Mouse (Mus musculus) c-Kit-positive CD71-positive TER-119-positive erythroid progenitor cells, embryonic 14.5 days (primary cell): ENCODE data around the gene Dab2ip.

Experiments
- DNase-seq: peaks from one replicate; pipeline ENCODE4 v3.0.0-alpha.2; 2013; ENCODE audit warnings: low spot score

Gene Dab2ip

DNA sequence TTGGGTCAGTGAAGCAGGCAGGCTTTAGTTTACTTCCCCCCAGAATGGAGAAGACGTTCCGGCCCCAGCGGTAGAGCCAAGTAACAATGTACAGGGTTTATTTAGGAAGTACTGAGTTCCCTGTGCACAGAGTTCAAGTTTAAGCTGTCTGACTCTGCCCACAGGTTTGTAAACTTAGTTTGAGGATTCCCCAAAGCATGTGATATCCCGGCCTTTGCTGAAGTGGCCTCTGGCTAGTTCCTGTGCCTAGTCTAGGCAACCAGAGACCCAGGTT, 65.0 kb downstream of the Dab2ip start:
- no peak for DNase-seq

DNA sequence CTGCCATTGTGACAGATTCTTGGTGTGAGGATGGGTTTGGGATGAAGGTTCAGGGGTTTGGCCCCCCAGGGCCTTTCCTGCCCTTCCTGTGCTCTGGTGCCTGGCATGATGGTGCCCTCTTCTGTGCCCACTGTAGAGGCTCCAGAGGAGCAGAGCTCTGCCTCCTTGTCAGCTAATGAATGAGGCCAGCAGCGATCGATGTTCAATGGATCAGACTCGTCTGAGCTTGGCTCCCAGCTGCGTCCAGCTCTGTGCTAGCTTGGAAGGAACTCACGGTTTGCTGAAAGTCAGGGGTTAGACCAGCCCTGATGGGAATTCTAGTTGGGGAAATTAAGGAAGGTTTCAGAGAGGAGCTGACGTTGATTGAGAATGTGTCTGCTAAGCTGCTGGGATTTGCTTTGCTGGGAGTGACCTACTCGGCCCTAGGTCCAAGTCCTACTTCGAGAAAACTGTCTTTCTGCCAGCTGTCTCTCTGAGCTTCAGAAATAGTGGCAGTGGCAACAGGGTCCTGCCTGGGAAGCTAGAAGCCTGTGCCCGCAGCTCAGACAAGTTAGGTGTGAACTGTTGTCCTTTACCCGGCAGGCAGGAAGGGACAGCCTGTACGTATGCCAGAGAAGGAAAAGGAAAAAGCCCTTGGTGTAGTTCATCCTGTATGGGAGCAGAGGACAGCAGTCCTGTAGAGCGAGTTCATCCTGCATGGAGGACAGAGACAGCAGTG, 65.5 kb downstream of the Dab2ip start:
- DNase-seq = no peak

DNA sequence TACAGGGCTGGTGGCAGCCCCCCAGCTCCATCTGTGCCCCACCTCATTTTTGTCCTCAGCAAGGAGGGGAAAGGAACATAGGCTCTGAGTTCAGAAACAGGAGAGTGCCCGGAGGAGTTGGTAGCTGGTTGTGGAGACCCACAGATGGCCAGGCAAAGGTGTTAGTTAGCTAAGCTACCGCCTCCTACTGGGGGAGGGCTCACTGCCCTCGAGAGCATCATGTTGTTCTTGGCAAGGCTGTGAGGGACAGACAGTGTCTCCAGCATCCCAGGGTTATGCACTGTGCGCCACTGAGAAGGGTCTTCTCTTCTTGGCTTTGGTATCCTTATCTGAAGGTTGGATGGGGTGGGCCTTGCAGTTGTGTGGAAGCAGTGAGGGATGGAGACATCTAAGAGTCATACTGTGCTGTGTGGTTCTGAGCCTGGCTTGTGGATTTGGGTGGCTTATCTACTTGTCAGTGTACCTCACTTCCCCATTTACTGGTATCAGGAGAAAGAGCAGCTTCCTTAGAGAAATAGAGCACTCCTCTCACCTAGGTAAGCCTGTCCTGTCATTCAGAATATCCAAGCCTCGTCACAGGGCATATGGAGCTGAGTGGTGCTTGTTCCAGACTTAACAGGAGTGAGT, 66.4 kb downstream of the Dab2ip start:
- no peak for DNase-seq

DNA sequence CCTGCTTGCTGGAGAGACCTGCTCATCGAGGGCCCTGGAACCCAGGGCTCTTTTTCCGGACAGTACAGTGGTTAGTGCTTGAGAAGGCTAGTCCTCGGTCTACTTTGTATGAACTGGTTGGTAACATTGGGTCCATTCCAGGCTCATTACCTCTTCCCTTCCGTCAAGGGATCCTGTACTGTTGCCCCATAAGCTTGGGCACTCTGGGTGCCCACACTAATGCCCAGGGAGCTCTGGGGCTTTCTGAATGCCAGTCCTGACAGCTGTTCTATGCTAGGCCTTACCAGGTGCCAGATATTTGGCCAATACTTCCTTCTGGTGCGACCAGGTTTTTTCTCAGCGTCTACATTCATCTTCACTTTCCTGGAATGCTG, 66.9 kb downstream of the Dab2ip start:
- no peak for DNase-seq

DNA sequence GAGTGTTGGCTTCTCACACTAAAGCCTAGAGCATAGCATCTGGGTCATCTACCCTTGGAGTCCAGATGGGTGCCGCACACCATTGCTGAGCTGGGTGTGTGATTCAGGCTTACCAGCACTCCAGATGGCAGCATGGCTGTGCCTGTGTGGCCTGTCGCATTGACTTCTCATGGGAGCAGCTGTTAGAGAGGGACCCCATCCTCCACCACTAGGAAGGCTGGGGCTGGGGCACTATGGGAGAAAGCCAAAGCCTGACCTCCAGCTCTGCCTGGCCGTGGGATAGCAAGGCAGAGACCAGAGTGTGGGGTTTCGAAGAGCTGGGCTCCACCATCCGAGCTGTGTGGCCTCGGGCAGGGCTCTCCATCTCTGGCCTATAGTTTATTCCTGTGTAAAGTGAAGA, 67.5 kb downstream of the Dab2ip start:
- no peak for DNase-seq

DNA sequence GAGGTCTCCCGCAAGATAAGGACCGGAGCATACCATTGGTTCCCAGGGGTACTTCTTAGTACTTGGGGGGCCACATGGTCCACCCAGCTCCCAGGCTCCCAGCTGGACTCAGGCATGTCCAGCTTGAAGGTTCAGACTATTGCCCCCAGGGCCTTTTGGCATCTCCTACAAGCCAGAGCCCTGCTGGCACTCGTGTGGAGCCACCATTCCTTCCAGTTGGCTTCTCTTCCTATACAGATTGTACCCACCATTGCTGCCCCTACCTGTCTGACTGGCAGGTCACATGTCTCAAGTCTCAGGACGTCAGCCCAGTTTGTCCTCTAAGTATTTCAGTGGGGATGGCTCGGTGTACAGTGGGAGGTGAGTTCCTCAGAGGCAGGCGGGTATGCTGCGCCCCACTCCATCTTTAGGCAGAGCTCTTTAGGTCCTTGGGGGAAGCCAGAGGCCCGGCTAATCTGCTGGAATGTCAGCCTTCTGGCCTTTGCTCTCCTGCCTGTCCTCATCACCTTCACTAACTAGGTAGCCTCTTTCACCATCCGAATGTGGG, 68.2 kb downstream of the Dab2ip start:
- DNase-seq = no peak

DNA sequence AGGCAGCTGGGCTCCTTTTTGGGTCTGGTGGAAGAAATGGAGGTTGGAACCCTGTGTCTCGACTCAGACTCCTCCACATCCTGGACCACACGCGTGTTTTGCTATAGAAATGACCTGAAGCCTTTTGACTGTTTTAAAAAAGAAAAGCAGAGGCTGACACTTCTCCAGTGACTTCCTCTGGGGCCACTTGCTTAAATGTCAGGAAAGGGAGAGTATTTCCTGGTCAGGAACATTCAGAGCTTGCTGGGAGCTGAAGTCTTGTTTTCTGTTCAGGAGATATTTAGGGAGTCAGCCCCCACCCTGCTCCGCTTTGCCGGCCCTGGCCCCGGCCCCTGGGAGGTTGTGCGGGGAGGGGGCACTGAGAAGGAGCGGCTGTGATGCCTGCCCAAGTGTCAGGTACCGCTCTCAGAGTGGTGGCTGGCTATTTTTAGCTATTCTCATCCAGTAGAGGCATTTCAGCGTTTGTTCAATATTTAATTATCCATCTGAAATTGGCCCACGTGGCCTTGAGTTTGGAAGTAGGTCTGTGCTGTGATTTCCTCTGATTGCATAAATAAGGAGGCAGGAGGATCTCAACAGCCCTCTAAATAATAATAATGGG, 69.3 kb downstream of the Dab2ip start:
- DNase-seq = no peak

DNA sequence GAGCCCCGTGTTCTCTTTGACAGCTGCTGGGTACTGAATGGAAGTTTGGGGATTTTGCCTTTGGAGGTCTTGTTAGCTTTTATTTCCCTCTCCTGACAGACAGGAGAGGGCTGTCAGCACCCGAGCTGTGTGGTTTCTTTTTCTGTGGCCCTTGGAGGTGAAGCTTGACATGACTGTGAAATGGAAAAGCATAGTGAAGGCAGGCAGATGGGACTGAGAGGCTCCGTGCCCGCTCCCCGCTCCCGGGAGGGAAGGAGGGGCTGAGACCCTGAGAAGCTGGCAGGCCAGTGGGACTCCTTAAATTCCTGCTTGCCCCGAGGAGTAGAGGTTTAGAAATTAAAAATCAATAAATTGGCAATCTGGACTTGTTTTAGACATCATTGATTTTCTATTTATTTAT, 70.0 kb downstream of the Dab2ip start:
- DNase-seq = no peak

DNA sequence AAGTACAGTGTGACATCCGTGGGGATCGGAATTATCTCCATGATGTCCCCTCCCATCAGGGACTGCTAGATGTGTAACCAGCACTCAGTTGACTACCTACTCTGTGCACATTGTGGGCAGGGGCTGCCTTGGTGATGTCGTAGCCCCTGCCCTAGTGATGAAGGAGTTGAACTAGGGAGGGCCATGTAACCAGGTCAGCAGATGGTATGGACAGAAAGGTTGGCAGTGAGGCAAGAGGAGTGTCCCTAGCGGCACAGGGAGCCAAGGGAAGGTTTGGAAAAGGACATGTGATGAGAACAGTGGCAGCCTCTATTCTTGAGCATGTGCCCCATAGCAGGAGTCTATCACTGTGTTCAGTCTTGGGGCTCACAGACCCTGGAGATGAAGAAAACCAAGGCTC, 70.6 kb downstream of the Dab2ip start:
- DNase-seq = no peak

DNA sequence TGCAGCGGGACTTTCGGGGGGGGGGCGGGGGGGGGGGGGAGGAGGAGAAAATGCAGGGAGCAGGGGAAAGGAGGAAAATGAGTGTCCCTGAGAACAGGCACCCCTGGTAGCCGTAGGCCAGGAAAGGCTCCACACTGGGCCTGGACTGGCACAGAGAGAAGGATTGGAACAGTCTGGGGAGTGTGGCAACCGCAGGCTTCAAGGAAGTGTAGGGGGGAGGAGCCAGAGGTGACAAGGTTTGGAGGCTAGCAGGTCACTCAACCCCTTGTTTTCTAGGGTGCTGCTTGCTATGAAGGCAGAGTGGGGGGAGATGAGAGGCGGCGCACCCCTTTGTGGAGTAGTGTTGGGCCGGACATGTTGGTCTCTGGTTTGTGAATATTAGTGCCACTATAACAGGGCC, 71.1 kb downstream of the Dab2ip start:
- no peak for DNase-seq

DNA sequence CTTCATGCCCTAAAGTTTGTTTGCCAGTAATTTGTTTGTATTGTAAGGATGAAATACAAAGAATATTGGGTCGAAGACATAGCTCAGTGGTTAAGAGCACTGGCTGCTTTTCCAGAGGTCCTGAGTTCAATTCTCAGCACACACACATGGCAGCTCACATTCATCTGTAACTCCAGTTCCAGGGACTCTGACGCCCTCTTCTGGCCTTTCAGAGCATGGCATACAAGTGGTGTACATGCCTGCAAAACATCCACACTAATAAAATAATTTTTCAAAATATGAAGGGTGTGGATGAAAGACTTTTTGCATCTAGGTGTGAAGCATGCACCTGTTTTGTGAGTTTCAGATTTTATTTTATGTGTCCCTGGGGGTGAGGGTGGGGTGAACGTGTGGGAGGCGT, 75.3 kb downstream of the Dab2ip start:
- DNase-seq = no peak

DNA sequence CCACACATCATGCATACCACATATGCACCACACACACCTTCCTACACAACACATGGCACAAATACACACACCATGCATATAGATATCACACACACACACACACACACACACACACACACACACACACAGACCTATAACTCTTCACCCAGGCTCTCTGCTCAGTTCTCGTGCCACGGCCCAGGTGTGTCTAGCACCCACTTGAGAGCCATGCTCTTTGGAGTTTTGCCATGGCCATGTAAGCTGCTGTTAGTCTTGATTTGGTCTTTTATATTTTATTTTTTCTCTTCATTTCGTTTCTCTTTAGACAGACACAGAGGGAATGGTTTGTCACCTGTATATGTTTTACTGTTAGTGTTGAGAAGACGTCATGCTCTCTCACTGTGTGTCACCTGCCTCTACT, 76.9 kb downstream of the Dab2ip start:
- no peak for DNase-seq

DNA sequence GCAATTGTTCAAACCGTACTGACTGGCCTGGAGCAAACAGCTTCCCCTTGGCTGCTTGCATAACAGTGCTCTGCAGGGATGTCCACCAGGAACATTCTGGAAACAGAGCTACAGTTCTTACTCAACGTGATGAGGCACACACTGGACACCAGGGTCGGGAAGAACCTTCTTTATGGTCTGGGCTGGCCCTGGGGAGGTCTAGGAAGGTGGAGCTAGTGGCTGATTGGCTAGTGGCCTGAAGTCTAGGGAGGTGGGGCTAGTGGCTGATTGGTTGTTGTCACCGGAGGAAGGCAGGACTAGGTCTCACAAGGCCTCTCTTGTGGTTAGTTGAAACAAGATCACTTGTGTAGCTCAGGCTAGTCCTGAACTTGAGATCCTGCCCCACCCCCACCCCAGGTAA, 77.5 kb downstream of the Dab2ip start:
- no peak for DNase-seq

DNA sequence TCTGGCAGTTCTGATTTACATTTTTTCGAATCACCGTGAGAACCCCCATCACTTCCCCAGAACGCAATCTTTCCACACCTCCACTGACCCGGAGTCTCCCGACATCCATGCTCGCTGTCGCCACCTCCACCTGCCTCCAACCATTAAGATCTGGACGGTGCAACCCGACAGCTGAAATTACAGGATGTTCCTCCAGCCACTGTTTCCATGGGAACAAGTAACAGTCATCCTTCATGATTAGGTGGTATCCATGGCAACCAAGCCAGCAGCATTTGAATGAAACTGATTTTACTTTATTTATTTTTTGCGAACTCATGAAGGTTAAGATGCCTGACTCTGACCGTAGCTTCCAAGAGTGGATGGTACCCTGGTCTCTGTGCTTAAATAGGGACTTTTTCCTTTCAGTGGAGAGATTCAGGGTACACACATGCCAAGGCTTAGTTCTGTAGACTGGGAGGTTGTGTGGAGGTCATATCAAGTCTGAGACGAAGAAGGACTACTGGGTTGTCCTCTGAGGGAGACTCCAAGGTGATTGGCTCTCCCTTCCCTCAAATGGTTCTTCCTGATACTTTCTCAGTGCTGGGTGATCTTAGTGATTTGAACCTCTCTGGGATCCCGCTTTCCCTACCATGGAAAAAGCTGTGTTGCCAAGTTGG, 79.9 kb downstream of the Dab2ip start:
- DNase-seq = no peak

DNA sequence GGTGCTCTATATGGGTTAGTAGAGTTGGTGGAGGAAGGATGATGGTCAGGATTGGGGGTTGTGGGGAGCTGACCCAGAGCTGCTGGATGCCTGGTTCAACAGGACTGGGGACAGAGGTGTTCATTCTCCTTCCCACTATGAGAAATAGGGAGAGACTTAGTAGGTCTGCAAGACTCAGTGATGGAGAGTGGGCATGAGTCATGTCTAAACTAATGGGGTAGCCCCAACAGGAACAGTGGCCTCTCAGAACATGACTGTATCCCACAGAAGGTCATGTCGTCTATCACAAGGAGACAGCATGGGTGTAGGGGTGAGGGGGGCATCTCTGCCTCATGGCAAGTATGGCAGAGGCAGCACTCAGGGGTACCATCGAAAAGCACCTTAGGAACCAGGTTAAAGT, 81.7 kb downstream of the Dab2ip start:
- DNase-seq = no peak

DNA sequence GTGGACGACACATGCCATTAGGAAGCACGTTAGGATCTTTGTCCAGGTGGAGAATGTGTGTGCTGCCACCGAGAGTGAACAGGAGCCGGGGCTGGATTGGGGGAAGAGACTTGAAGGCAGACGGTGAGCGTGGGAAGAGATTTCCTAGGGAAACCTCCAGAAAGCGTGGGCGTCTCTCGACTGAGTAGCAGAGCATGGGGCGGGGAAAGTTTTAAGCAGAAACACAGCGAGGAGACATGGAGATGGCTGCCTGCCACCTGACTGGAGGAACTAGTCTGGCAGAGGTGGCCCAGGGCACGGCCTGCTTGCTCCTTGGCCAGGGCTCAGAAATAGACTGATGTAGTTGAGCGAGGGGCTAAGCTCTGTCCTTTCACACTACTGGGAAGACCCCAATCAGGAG, 82.5 kb downstream of the Dab2ip start:
- no peak for DNase-seq

DNA sequence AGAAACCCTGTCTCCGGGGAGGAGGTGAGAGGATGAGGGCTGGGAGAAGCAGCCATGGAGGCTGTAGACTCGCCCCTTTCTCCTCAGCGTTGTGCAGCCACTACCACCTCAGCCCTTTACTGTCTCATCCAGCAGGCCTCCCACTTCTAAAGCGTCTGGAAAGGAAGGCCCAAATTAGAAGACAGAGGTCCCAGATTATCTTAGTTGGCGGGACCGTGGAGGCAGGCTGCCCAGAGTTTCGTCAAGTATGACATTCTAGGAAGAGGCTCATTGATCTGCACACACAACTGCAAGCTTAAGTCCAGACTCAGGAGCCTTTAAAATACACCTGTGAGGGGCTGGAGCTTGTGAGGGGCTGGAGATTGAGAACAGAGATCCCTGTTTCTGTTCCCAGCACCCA, 84.2 kb downstream of the Dab2ip start:
- no peak for DNase-seq

DNA sequence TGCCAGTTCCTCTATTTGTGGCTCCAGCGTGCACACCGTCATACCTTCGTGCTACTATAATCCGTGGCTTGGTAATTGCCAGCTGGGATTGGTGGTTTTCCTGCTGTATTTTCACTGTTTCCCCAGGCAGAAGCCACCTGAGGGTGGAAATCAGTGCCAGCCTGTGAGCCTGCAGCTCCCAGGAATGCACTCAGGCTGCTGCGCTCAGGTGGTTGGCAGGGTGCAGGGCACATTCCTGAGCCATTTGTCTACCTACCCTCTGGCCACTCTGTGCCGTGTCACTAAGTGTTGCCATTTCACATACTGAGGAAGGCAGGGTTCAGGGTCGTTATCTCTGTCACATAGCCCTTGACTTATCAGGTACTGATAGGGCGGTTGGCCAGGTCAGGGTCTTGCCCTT, 88.5 kb downstream of the Dab2ip start:
- DNase-seq = no peak

DNA sequence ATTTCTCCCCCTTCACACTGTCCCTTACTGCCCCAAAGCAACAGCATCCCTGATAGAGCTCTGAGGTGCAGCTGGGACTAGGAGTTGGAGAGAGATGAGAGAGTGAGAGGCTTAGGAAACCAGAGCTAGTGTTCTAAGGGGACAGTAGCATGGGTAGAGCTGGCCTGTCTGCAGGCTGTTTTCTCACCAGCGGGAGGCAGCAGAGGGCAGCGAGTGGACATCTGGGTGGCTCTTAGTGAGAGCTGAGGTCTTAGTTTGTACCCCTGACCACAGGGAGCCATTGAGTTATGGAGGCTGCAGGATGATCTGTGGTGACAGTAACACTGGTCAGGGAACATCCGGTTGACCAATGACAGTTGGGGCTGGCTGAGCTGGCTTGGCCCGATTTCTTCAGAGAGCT, 91.6 kb downstream of the Dab2ip start:
- peak; percentile 14 for DNase-seq

DNA sequence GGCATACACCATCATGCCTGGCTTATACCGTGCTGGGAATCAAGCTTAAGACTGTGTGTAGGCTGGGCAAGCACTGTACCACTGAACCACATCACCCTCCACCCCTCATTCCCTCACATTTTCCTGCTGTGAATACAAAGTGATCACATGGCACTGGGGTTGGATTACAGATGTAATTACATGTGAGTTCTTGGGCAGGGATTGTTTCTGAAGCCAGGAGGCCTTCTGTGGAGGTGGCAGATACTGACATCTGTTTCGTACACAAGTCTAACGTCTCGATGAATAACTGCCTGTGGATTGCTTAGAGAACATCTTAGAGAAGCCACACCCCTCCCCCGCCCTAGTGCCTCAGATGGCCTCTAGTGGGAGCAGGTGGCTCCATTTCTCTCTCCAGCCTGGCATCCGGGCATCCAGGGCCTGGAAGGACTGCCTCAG, 93.2 kb downstream of the Dab2ip start:
- DNase-seq = no peak

DNA sequence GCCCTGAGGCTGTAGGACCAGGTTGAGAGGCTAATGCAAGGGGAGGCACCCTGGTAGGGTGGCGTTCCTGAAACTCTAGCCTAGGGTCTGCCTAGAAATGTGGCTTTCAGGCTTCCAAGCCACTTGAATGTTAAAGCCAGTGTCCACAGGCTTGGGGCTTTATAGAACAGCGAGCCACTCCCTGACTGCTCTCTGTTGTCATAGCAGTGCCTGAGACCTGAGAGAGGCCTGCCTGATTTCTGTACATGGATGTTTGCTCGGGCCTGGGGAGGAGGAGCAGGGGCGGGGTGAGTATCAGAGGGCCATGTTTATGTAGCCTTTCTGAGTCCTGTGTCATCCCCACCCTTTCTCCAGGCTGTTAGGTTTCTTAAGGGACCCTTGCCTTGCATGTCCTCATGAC, 94.9 kb downstream of the Dab2ip start:
- no peak for DNase-seq

DNA sequence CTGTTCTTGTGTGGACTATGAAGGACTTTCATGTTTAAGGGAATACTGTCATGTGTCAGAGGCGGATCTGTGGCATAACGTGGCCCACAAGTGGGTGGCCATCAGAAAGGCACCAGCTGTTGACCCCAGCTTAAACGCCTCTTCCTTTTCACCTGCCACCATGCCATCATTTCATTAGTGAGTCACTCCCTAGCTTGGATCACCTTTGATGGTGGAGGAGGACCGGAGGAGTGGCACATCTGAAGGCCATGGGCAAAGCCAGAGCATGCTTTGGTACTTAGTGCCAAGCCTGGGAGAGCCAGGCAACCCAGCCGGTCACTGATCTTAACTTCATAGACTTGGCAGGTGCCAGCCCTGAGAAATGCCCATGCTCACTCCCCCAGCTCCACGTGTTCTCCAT, 96.7 kb downstream of the Dab2ip start:
- no peak for DNase-seq

DNA sequence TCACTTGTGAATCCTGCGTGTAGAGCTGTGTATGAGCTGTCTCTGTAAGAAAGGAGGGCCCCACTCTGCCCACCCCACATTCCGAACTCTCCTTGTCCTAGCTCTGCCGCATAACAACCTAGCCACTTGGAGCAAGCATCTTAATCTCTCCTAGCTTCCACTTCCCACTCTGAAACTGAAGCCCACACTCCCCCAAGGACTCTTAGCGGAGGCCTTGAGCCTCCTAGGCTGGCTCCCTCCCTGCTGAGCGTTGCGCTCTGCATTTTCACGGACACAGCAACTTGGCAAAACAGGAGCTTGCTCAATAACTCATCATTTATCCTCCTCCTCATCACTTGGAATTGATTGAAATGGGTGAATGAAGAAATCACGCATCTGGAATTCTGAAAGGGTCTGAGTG, 97.9 kb downstream of the Dab2ip start:
- no peak for DNase-seq
